Mouse (Mus musculus) thymus, adult 2 months (tissue): Measurements from ENCODE around the gene Emx1. TPM values are rescaled to one million over a fixed set of nuclear protein-coding genes. Genes with fewer than 3 reads are reported as not detected.
"Not testable (repeated sequence)": the region's sequence is repeated elsewhere in the genome, so short reads cannot be mapped to it uniquely, and the experiment has no call there.

Experiments
- DNase-seq: peaks from one replicate; pipeline ENCODE4 v3.0.0; 2021
- H3K27ac ChIP-seq: fragments of 200-500 bp; 2 replicates; pipeline ENCODE4 v1.5.1; 2012; ENCODE audit warnings: low read length, control low read depth; ENCODE audit not compliant: control insufficient read depth, insufficient read depth
- H3K27me3 ChIP-seq: fragments of 200-500 bp; 2 replicates; pipeline ENCODE4 v1.6.1; 2012; ENCODE audit warnings: mild to moderate bottlenecking, low read length, moderate library complexity, mixed read lengths; ENCODE audit not compliant: control insufficient read depth, insufficient read depth
- H3K36me3 ChIP-seq: fragments of 200-500 bp; 2 replicates; pipeline ENCODE4 v1.6.1; 2012; ENCODE audit warnings: mild to moderate bottlenecking, low read length, moderate library complexity; ENCODE audit not compliant: control insufficient read depth, insufficient read depth
- H3K4me1 ChIP-seq: fragments of 200-500 bp; replicated peaks from 2 replicates; pipeline ENCODE4 v1.6.1; 2012; ENCODE audit warnings: low read length; ENCODE audit not compliant: control insufficient read depth, insufficient read depth
- H3K4me3 ChIP-seq: fragments of 200-500 bp; 2 replicates; pipeline ENCODE4 v1.5.1; 2012; ENCODE audit warnings: mild to moderate bottlenecking, low read length, control low read depth, moderate library complexity; ENCODE audit not compliant: control insufficient read depth, insufficient read depth
- CTCF ChIP-seq: fragments of 200-500 bp; IDR thresholded peaks from 2 replicates; pipeline ENCODE4 v1.5.1; 2012; ENCODE audit warnings: mild to moderate bottlenecking, control low read depth, low read length, moderate library complexity, borderline replicate concordance; ENCODE audit not compliant: control insufficient read depth, poor library complexity, insufficient read depth; ENCODE audit errors: extremely low read depth
- POLR2A ChIP-seq: fragments of 200-500 bp; IDR thresholded peaks from 2 replicates; pipeline ENCODE4 v1.6.1; 2012; ENCODE audit warnings: mild to moderate bottlenecking, low read length, control low read depth, moderate library complexity; ENCODE audit not compliant: control insufficient read depth, poor library complexity, insufficient read depth; ENCODE audit errors: extremely low read depth
- WGBS: fragments of 180-500 bp; shearing (Covaris S2); methylation state at CpG from one replicate; pipeline ENCODE4 v1.1.7; 2018; 5-methylcytosine and 5-hydroxymethylcytosine counted together
- polyA plus RNA-seq: library from polyadenylated mRNA; depleted of rRNA; stranded (reverse); fragments of >200 nt; gene quantifications from 2 replicates; pipeline ENCODE4 v1.2.3, GENCODE M21; 2012

The Emx1 gene
- polyA plus RNA-seq, 1 experiment = 0.40 TPM

DNA sequence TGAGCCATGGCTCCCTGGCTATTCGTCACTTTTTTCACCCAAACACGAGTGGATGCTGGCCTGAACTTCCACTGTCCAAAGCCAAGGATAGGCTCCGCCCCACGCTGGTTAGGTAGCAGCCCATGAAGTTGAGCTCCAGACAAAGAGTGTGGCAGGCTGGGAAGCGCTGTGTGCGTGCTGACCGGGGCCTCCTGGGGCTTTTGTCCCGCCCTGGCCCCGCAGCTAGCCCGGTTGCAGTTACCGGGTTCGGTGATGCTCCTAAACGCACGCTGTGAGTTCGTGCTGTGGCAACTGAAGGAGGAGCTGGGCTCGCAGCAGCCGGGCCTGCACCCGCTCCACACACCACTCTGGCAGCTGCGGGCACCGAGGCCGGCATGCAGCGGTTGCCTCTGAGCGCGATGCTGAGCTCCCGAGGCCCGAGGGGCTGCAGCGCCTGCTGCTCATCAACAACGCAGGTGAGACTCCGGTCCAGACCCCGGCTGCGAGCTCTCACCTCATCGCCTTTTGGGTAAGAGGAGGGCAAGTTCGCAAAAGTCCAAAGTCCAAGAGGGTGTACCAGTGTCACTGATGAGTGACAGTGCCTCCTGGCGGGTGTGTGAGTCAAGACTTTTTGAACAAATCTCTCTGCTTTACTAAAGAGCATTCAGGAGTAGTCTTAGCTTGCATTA, 32.2 kb upstream of the Emx1 start:
- Histone ChIP-seq H3K4me3 (no peak overlapping the region), H3K27ac (no peak overlapping the region), H3K27me3 (peaks cover 4% of the 10 kb centered on the region; the same call in 1 of the 2 replicates), H3K36me3 (no peaks in the 10 kb centered on the region), H3K4me1 (no peaks in the 10 kb centered on the region)
- peak; percentile 29 for DNase-seq
- WGBS = 8% methylated on average over 34 of the region's 34 CpGs
- TF ChIP-seq CTCF = no peak
- no peak for TF ChIP-seq POLR2A

DNA sequence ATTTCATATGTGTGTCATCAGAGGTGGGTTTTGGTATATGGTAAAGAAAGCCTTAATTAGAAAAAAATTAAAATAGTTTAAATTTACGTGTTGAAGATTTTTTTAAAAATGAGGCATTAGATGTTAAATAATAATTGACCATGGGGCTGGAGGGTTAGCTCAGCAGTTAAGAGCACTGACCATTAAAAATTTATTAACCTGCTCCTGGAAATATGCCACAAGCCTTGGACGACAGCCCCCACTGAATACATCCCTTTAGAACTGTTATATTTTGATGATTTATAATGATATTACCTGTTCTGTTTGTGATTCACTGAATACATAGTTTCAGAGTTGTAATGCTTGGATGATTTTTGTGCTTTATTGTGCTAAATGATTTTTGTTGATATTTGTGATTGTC, 30.7 kb upstream of the Emx1 start:
- not testable (repeated sequence) for H3K27ac ChIP-seq, H3K27me3 ChIP-seq, H3K4me3 ChIP-seq, H3K4me1 ChIP-seq, H3K36me3 ChIP-seq, DNase-seq
- WGBS = 95% methylated on average over 2 of the region's 2 CpGs

DNA sequence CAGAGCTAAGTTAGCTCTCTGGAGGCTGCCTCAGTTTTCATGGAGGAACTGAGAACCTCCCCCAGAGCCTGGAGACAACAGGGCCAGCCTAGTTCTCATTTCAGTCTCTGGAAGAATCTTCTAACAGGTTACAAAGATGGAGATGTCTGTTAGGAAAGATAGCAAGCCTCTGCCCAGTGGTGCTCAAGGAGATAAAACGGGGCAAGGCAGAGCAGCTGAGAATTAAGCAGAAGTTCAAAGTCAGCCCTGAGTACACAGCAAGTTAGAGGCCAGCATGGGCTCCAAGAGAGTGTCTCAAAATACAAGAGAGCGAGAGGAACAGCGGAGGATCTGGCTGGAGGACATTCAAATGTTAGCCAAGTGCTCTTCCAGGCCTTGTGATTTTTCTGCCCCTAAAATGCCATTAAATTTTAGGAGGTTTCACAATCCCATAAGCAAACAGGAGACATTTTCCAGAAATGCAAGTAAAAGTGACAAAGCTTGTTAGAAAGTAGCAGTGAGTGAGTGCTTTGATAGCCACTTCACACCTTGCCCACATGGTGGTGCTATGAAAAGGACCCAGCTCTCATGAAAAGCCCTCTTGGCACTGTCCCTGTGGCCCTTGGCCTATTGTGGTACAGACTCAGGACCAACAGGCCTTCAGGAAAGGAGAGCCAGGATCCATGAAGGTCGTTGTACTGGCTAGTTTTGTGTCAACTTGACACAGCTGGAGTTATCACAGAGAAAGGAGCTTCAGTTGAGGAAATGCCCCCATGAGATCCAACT, 29.0 kb upstream of the Emx1 start:
- WGBS = 79% methylated on average over 4 of the region's 4 CpGs
- not testable (repeated sequence) for H3K4me3 ChIP-seq, H3K4me1 ChIP-seq, H3K36me3 ChIP-seq, H3K27ac ChIP-seq, DNase-seq, H3K27me3 ChIP-seq

DNA sequence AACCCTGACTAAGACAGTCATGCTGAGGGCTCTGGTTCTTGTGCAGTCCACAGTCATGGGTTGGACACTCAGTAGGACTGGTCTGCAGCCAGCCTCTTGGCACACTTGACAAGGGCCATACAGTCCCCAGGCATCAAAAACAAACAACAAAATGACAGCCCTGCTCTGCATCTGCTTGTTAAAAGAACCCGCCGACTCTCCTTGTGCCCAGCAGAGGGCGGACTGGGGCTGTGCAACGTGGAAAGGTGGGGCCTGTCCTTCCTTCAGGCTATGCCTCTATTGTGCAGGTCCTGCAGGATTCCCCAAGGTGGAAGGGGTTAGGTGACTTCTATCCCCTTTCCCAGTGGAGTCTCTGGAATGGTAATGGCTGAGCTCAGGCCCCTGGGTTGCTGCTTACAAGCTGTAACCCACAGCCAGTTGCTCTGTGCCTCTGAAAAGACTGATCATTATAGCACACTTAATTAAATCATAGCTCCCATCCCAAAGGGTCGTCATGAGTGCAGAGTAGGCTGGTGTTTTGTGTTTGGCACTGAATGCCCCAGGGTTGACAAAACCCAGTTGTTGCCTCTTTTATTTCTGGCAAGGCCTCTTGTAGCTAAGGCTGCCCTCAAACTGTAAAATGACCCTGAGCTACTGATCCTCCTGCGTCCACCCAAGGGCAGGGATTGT, 28.0 kb upstream of the Emx1 start:
- H3K27me3 ChIP-seq, H3K4me1 ChIP-seq, H3K4me3 ChIP-seq, H3K27ac ChIP-seq, H3K36me3 ChIP-seq: not testable (repeated sequence)
- peak; percentile 47 for DNase-seq
- 30% methylated on average over 6 of the region's 6 CpGs for WGBS
- peak; percentile 68; the same call in 1 of the 2 replicates for TF ChIP-seq CTCF

DNA sequence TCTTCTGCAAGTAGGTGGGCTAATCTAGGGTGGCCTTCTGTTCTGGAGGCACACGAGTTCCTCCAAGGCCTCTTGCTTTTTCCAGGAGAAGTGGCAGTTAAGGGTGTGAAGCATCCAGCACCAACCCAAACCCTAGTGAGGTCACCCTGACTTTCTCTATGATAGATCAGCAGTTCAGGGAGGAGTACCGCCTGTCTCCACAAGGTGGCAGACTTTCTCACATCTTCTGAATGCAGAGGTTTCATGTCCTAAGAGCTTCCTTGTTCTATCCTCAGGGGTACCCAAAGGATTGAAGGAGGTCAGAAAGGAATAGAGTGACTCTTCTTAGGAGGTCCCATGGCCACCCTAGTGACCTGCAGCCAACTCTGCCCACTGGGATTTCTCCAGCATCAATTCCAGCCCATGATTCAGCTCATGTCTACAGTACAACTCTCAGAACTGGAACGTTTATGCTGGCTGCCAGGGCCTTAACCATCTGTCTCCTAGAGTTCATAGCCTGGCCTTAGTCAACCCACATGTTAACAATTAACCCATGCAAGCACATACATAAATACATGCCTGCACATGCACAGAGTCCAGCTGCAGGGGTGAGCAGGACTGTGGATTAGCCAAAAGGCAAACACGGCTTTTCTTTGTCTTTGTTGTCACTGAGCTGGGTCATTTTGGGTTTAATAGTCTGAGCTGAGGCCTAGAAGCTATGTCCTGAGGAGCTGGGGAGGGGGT, 26.9 kb upstream of the Emx1 start:
- WGBS = 53% methylated on average over 4 of the region's 4 CpGs
- no peaks in the 10 kb centered on the region for H3K4me1 ChIP-seq
- H3K36me3 ChIP-seq = no peaks in the 10 kb centered on the region
- DNase-seq = peak; percentile 66
- H3K27me3 ChIP-seq = no peaks in the 10 kb centered on the region
- no peak overlapping the region for H3K27ac ChIP-seq
- no peak overlapping the region for H3K4me3 ChIP-seq
- TF ChIP-seq CTCF (no peak), POLR2A (no peak)

DNA sequence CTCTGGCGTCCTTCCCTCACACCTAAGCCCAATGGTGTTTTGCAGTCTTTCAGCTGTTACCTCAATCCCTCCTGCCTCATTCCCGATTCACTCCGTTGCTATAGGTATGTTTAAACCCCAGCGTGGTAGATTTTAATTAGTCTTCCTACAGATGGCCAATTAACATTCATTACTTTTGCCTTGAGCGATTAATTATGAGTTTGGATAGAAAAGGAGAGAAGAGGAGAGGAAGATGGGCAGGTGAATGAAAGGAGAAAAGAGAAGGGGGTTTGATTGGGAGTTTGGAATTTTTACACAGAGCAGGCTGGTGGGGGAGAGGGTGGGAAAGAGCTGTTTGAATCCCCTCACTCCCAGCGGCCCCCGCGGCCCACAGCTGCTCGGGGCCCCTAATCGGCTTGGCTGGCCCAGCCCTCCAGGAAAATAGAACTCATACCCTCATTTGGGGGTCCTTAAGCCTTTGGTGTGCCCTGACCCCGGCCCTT, 21.8 kb upstream of the Emx1 start:
- Histone ChIP-seq H3K4me3 (no peak overlapping the region), H3K27ac (no peak overlapping the region), H3K4me1 (no peaks in the 10 kb centered on the region), H3K36me3 (no peaks in the 10 kb centered on the region), H3K27me3 (no peaks in the 10 kb centered on the region)
- TF ChIP-seq CTCF (no peak), POLR2A (no peak)
- WGBS = 81% methylated on average over 11 of the region's 11 CpGs
- DNase-seq = no peak
